Mouse (Mus musculus): Measurements from ENCODE around the gene 4930432M17Rik.

DNA sequence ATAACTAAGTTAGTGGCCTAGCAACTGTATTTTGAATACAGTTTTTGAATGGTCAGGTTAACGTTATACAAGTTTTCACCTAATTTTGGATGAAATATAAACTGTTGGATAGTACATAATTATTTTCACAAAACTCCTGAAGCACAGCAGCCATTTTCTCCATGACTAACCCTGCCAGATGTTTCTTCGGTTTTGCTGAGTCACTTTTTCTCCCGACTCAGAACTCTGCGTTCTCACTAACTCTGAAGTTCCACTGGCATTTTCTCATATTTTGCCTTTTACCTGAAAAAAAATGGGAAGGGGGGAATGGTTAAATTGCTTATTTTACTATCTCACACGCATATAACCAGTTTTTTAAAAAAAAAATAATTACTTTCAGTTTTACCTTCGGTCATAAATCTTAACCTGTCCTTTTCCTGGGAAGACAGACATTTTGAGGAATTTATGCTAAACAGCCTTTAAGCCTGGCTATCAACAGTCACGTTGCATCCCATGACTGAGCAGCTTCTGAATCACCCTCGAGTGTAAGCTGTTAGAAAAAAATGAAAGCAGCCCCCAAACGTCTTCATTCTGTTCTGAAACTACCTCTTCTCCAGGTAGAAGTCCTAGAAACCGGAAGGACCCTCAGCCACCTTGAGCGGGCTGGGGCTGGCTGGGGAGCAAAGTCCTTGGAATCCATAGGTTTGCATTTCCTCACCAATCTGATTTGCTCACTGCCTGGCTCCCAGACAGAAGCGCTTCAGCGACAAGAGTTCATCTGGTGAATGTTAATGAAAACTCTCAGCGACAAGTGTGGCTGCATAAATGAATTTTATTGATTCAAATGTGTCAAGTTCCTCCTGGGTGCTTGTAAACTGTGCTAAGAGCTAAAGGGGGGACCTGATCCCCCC lies 50.5 kb downstream of the 4930432M17Rik start:
- TF ChIP-seq CTCF (IDR thresholded peaks at IDR 0.05; ENCODE audit: borderline replicate concordance, insufficient read depth, low read length) (no peak), POLR2A (IDR thresholded peaks at IDR 0.05; ENCODE audit: low read depth, low read length) (no peak)
